Mouse (Mus musculus) heart, postnatal 0 days (tissue): ENCODE data around the gene Dgka. TPM values are rescaled to one million over a fixed set of nuclear protein-coding genes. Genes with fewer than 3 reads are reported as not detected.
A peak's percentile ranks its signal among the peaks of the same experiment; 100 is the strongest.

Experiments used
- ATAC-seq: fragments of 200-750 bp; cut with Nextera tagmentation; 2 replicates; pipeline ENCODE4 v1.8.0; 2017; ENCODE audit warnings: low read depth, moderate number of reproducible peaks, moderate library complexity; ENCODE audit not compliant: insufficient read depth
- DNase-seq: peaks from one replicate; pipeline ENCODE4 v3.0.0-alpha.2; 2016; ENCODE audit warnings: low spot score
- H3K27ac ChIP-seq: fragments of 300-500 bp; sonication (generic); 2 replicates; pipeline ENCODE4 v1.5.1; 2014; ENCODE audit warnings: low read depth, mild to moderate bottlenecking
- H3K27me3 ChIP-seq: fragments of 300-500 bp; sonication (generic); 2 replicates; pipeline ENCODE4 v1.6.1; 2014; ENCODE audit warnings: low read length, mixed read lengths; ENCODE audit not compliant: control insufficient read depth, insufficient read depth
- H3K36me3 ChIP-seq: fragments of 300-500 bp; sonication (generic); replicated peaks from 2 replicates; pipeline ENCODE4 v1.6.1; 2014; ENCODE audit warnings: low read length, mixed read lengths; ENCODE audit not compliant: control insufficient read depth, insufficient read depth
- H3K4me1 ChIP-seq: fragments of 300-500 bp; sonication (generic); 2 replicates; pipeline ENCODE4 v1.6.1; 2014; ENCODE audit warnings: antibody characterized with exemption; ENCODE audit not compliant: control insufficient read depth, insufficient read depth
- H3K4me2 ChIP-seq: fragments of 300-500 bp; sonication (generic); 2 replicates; pipeline ENCODE4 v1.6.1; 2014; ENCODE audit warnings: low read depth, mild to moderate bottlenecking, low read length, moderate library complexity
- H3K4me3 ChIP-seq: fragments of 300-500 bp; sonication (generic); 2 replicates; pipeline ENCODE4 v1.5.1; 2014; ENCODE audit warnings: low read depth, low read length
- H3K9ac ChIP-seq: fragments of 300-500 bp; sonication (generic); replicated peaks from 2 replicates; pipeline ENCODE4 v1.6.1; 2014; ENCODE audit warnings: low read depth, low read length, mixed read lengths
- H3K9me3 ChIP-seq: fragments of 300-500 bp; sonication (generic); replicated peaks from 2 replicates; pipeline ENCODE4 v1.6.1; 2016; ENCODE audit warnings: low read length; ENCODE audit not compliant: control insufficient read depth
- CTCF ChIP-seq: IDR thresholded peaks from 2 replicates; pipeline ENCODE4 v1.5.1; 2016; ENCODE audit warnings: antibody characterized with exemption, control low read depth, low read depth
- EP300 ChIP-seq: IDR thresholded peaks from 2 replicates; pipeline ENCODE4 v1.6.1; 2016; ENCODE audit warnings: antibody characterized with exemption, low read depth
- WGBS: fragments of 180-500 bp; shearing (Covaris S2); extraction: QIAGEN DNeasy Blood & Tissue Kit; methylation state at CpG from one replicate; pipeline ENCODE4 v1.1.7; 2014; 5-methylcytosine and 5-hydroxymethylcytosine counted together
- polyA plus RNA-seq: library from polyadenylated mRNA; unstranded; fragments of >200 nt; fragmentation: Nextera tagmentation; extraction: Ambion mirVana; gene quantifications from 2 replicates; pipeline ENCODE4 v1.2.1, GENCODE M21; 2015
- total RNA-seq: library from RNA; depleted of rRNA; stranded (reverse); fragments of >200 nt; gene quantifications from 2 replicates; pipeline ENCODE4 v1.2.3, GENCODE M21; 2014; ENCODE audit warnings: low replicate concordance

Gene Dgka
- total and polyA plus RNA-seq, 2 experiments from 2014 or later: 4.8 to 5.2 TPM

DNA sequence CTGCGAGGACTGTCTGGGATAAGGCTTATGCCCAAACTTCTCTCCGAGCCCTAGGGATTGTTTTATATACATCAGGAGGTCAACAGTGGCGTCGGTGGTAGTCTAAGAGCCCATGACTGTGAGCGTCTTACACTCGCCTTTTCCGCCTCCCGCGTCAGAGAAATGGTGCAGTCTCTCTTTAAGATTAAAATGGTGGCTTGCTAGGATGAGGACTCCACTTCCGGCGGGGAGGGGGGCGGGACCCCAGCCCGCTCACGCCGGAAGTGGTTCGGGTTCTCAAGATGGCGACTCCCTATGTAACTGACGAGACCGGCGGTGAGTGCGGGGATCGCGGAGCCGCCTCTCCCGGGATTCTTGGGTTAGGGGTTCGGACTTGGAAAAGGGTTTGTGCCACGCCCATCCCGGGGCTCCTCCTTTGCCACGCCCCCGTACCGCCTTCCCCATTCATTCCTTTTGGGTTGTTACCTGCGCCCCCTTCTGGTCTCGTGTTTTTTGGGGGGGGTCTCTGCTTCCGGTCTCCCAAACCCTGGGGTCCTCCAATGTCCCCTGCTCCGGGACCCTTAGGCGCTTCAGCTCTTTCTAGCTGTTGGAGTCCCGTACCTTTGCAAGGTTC, 3.7 kb upstream of the Dgka start:
- peaks cover 4% of the 10 kb centered on the region; the same call in 1 of the 2 replicates for H3K36me3 ChIP-seq
- H3K4me1 ChIP-seq: peaks cover 22% of the 10 kb centered on the region
- TF ChIP-seq CTCF (peak; percentile 26), EP300 (no peak)
- peak; percentile 93 for DNase-seq
- H3K4me3 ChIP-seq: peak overlapping the region; percentile 88
- H3K9ac ChIP-seq: peak overlapping the region; percentile 92
- no peaks in the 10 kb centered on the region for H3K27me3 ChIP-seq
- WGBS: under 1% methylated on average over 37 of the region's 37 CpGs
- peak; percentile 88 for ATAC-seq
- peak overlapping the region; percentile 96 for H3K4me2 ChIP-seq
- no peaks in the 10 kb centered on the region for H3K9me3 ChIP-seq
- H3K27ac ChIP-seq: peak overlapping the region; percentile 98

GRCm38 (mm10) chr10:128747646-128748251, 3.1 kb upstream of the Dgka start, which contains the start of gene Pym1:
TSS of gene Pym1 (plus strand) at chr10:128747889.
- Histone ChIP-seq H3K9me3 (no peaks in the 10 kb centered on the region), H3K4me1 (peaks cover 24% of the 10 kb centered on the region), H3K9ac (peak within 1 kb of the TSS; percentile 92), H3K27me3 (no peaks in the 10 kb centered on the region), H3K4me2 (peak within 1 kb of the TSS; percentile 96), H3K36me3 (peaks cover 2% of the 10 kb centered on the region; the same call in 1 of the 2 replicates), H3K4me3 (peak within 1 kb of the TSS; percentile 88), H3K27ac (peak within 1 kb of the TSS; percentile 98)
- under 1% methylated on average over 36 of the region's 36 CpGs for WGBS
- peak; percentile 48 for ATAC-seq
- DNase-seq: peak; percentile 65
- TF ChIP-seq EP300 (no peak), CTCF (no peak)

DNA sequence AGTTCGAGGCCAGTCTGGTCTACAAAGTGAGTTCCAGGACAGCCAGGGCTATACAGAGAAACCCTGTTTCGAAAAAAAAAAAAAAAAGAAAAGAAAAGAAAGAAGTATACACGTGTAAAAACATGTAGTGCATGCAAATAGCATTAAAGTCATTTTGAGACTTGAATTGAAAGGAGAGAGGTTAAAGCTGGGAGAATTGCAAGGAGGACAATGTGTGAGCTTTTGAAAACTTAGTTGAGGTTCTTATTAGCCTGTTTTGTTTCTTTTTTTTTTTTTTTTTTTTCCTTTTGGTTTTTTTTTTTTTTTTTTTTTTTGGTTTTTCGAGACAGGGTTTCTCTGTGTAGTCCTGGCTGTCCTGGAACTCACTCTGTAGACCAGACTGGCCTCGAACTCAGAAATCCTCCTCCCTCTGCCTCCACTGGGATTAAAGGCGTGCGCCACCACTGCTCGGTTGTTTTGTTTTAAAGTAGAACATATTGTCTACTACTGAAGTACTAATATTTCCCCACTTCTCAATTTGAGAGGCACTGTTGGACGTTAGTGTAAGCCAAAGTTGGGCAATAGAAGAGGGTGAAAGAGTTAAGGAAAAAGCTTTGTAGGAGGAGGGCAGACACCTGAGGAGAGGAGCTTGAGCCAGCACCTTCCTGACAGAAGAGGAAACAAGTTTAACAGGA, 2.5 kb upstream of the Dgka start:
- Histone ChIP-seq H3K9me3 (no peaks in the 10 kb centered on the region), H3K4me1 (peaks cover 28% of the 10 kb centered on the region), H3K36me3 (no peaks in the 10 kb centered on the region), H3K4me2 (peak overlapping the region; percentile 96), H3K27ac (peak overlapping the region; percentile 98), H3K9ac (peak overlapping the region; percentile 92; the same call in 1 of the 2 replicates), H3K27me3 (no peaks in the 10 kb centered on the region), H3K4me3 (peak overlapping the region; percentile 88)
- TF ChIP-seq EP300: no peak
- no peak for TF ChIP-seq CTCF
- WGBS: 50% methylated on average over 9 of the region's 9 CpGs
- DNase-seq (no peak), ATAC-seq (no peak)

- H3K4me3 ChIP-seq: no peak overlapping the region; the same call in 1 of the 2 replicates
- DNase-seq: no peak
- WGBS: 83% methylated on average over 10 of the region's 10 CpGs
- ATAC-seq: no peak
- H3K27me3 ChIP-seq: no peaks in the 10 kb centered on the region
- no peak overlapping the region for H3K9ac ChIP-seq
- peaks cover 28% of the 10 kb centered on the region for H3K4me1 ChIP-seq
- H3K4me2 ChIP-seq: peak overlapping the region; percentile 88; the same call in 1 of the 2 replicates
- TF ChIP-seq EP300 (no peak), CTCF (no peak)
- no peaks in the 10 kb centered on the region for H3K9me3 ChIP-seq
- H3K27ac ChIP-seq: peak overlapping the region; percentile 98; the same call in 1 of the 2 replicates
- H3K36me3 ChIP-seq: no peaks in the 10 kb centered on the region
These were observed 1.4 kb upstream of the Dgka start for GRCm38 (mm10) chr10:128745946-128746613.

GRCm38 (mm10) chr10:128744211-128744610, 444 bp downstream of the Dgka start:
- ATAC-seq (no peak), DNase-seq (no peak)
- Histone ChIP-seq H3K27me3 (no peaks in the 10 kb centered on the region), H3K4me3 (peak overlapping the region; percentile 68), H3K4me2 (peak overlapping the region; percentile 88), H3K9ac (peak overlapping the region; percentile 71), H3K36me3 (no peaks in the 10 kb centered on the region), H3K9me3 (no peaks in the 10 kb centered on the region), H3K4me1 (peaks cover 24% of the 10 kb centered on the region), H3K27ac (peak overlapping the region; percentile 82)
- WGBS: 27% methylated on average over 8 of the region's 8 CpGs
- TF ChIP-seq EP300 (no peak), CTCF (no peak)
